Mouse (Mus musculus) neural tube, embryonic 13.5 days (tissue): ENCODE results near the gene Cttnbp2nl. TPM values are rescaled to one million over a fixed set of nuclear protein-coding genes. Genes with fewer than 3 reads are reported as not detected.

Experiments used
- ATAC-seq: fragments of 200-750 bp; cut with Nextera tagmentation; 2 replicates; pipeline ENCODE4 v1.8.0; 2017; ENCODE audit warnings: low read depth, mild to moderate bottlenecking, moderate TSS enrichment, moderate library complexity
- H3K27ac ChIP-seq: fragments of 300-500 bp; sonication (generic); replicated peaks from 2 replicates; pipeline ENCODE4 v1.5.1; 2015; ENCODE audit warnings: moderate library complexity, mild to moderate bottlenecking, inconsistent platforms
- H3K27me3 ChIP-seq: fragments of 300-500 bp; sonication (generic); 2 replicates; pipeline ENCODE4 v1.6.1; 2015; ENCODE audit warnings: mild to moderate bottlenecking, inconsistent platforms
- H3K36me3 ChIP-seq: fragments of 300-500 bp; sonication (generic); 2 replicates; pipeline ENCODE4 v1.6.1; 2015; ENCODE audit warnings: mild to moderate bottlenecking, inconsistent platforms
- H3K4me1 ChIP-seq: fragments of 300-500 bp; sonication (generic); replicated peaks from 2 replicates; pipeline ENCODE4 v1.6.1; 2015; ENCODE audit warnings: inconsistent platforms
- H3K4me2 ChIP-seq: fragments of 300-500 bp; sonication (generic); 2 replicates; pipeline ENCODE4 v1.6.1; 2015; ENCODE audit warnings: inconsistent platforms, mild to moderate bottlenecking, moderate library complexity
- H3K4me3 ChIP-seq: fragments of 300-500 bp; sonication (generic); 2 replicates; pipeline ENCODE4 v1.5.1; 2015; ENCODE audit warnings: mild to moderate bottlenecking, inconsistent platforms
- H3K9ac ChIP-seq: fragments of 300-500 bp; sonication (generic); 2 replicates; pipeline ENCODE4 v1.6.1; 2015; ENCODE audit warnings: moderate library complexity, mild to moderate bottlenecking, inconsistent platforms
- H3K9me3 ChIP-seq: fragments of 300-500 bp; sonication (generic); 2 replicates; pipeline ENCODE4 v1.6.1; 2016; ENCODE audit warnings: inconsistent platforms
- WGBS: fragments of 180-500 bp; shearing (Covaris S2); methylation state at CpG from one replicate; pipeline ENCODE4 v1.1.7; 2015; 5-methylcytosine and 5-hydroxymethylcytosine counted together
- polyA plus RNA-seq: library from polyadenylated mRNA; unstranded; fragments of >200 nt; fragmentation: Nextera tagmentation; extraction: Ambion mirVana; gene quantifications from 2 replicates; pipeline ENCODE4 v1.2.1, GENCODE M21; 2015

The Cttnbp2nl gene
- polyA plus RNA-seq, 1 experiment from 2014 or later, result 52.8 TPM

GRCm38 (mm10) chr3:105036281-105036847 is 16.6 kb downstream of the Cttnbp2nl start:
- no peak for ATAC-seq
- H3K4me1 ChIP-seq, result peaks cover 7% of the 10 kb centered on the region
- no peak overlapping the region for H3K4me3 ChIP-seq
- no peak overlapping the region for H3K4me2 ChIP-seq
- H3K27me3 ChIP-seq, result no peaks in the 10 kb centered on the region
- H3K27ac ChIP-seq, result 0 out of 2 replicates have a peak overlapping the region, but pooled peaks have one; percentile 33
- H3K9me3 ChIP-seq, result no peaks in the 10 kb centered on the region
- no peak overlapping the region for H3K9ac ChIP-seq
- 89% methylated on average over 10 of the region's 10 CpGs for WGBS
- H3K36me3 ChIP-seq, result peaks cover 74% of the 10 kb centered on the region

GRCm38 (mm10) chr3:105023371-105024005 is 29.5 kb downstream of the Cttnbp2nl start:
- Histone ChIP-seq H3K9ac (no peak overlapping the region), H3K27me3 (no peaks in the 10 kb centered on the region), H3K4me2 (no peak overlapping the region), H3K9me3 (no peaks in the 10 kb centered on the region), H3K4me3 (no peak overlapping the region), H3K27ac (peak overlapping the region; percentile 39), H3K36me3 (peaks cover 24% of the 10 kb centered on the region), H3K4me1 (peaks cover 21% of the 10 kb centered on the region)
- no peak for ATAC-seq
- WGBS, result 85% methylated on average over 10 of the region's 10 CpGs

- no peak overlapping the region for H3K9ac ChIP-seq
- no peaks in the 10 kb centered on the region for H3K27me3 ChIP-seq
- no peak overlapping the region for H3K4me2 ChIP-seq
- H3K4me3 ChIP-seq, result no peak overlapping the region
- peaks cover 14% of the 10 kb centered on the region; the same call in 1 of the 2 replicates for H3K36me3 ChIP-seq
- no peaks in the 10 kb centered on the region for H3K9me3 ChIP-seq
- no peak for ATAC-seq
- H3K27ac ChIP-seq, result 0 out of 2 replicates have a peak overlapping the region, but pooled peaks have one; percentile 23
- peaks cover 12% of the 10 kb centered on the region for H3K4me1 ChIP-seq
- 53% methylated on average over 12 of the region's 12 CpGs for WGBS
Measured at GRCm38 (mm10) chr3:105019826-105020692, 32.9 kb downstream of the Cttnbp2nl start.

- no peak for ATAC-seq
- Histone ChIP-seq H3K4me3 (no peak overlapping the region), H3K27me3 (no peaks in the 10 kb centered on the region), H3K27ac (peak overlapping the region; percentile 38; the same call in 1 of the 2 replicates), H3K9ac (no peak overlapping the region), H3K4me1 (peaks cover 12% of the 10 kb centered on the region), H3K4me2 (no peak overlapping the region), H3K9me3 (no peaks in the 10 kb centered on the region), H3K36me3 (peaks cover 8% of the 10 kb centered on the region; the same call in 1 of the 2 replicates)
- WGBS, result 88% methylated on average over 6 of the region's 6 CpGs
Measured at GRCm38 (mm10) chr3:105018783-105019105, 34.2 kb downstream of the Cttnbp2nl start.

GRCm38 (mm10) chr3:105018085-105018782 is 34.7 kb downstream of the Cttnbp2nl start:
- 89% methylated on average over 10 of the region's 10 CpGs for WGBS
- Histone ChIP-seq H3K27me3 (no peaks in the 10 kb centered on the region), H3K4me3 (no peak overlapping the region), H3K27ac (peak overlapping the region; percentile 38; the same call in 1 of the 2 replicates), H3K4me2 (no peak overlapping the region), H3K4me1 (peaks cover 12% of the 10 kb centered on the region), H3K9ac (no peak overlapping the region), H3K36me3 (peaks cover 8% of the 10 kb centered on the region; the same call in 1 of the 2 replicates), H3K9me3 (no peaks in the 10 kb centered on the region)
- no peak for ATAC-seq

GRCm38 (mm10) chr3:105017314-105017713 is 35.6 kb downstream of the Cttnbp2nl start:
- WGBS, result 82% methylated on average over 8 of the region's 8 CpGs
- Histone ChIP-seq H3K4me2 (no peak overlapping the region), H3K36me3 (peaks cover 8% of the 10 kb centered on the region), H3K27me3 (no peaks in the 10 kb centered on the region), H3K4me1 (peaks cover 12% of the 10 kb centered on the region), H3K9me3 (no peaks in the 10 kb centered on the region), H3K9ac (no peak overlapping the region), H3K4me3 (no peak overlapping the region), H3K27ac (no peak overlapping the region)
- no peak for ATAC-seq

GRCm38 (mm10) chr3:105016204-105016603 is 36.7 kb downstream of the Cttnbp2nl start:
- Histone ChIP-seq H3K9me3 (no peaks in the 10 kb centered on the region), H3K4me2 (no peak overlapping the region), H3K27ac (no peak overlapping the region), H3K27me3 (no peaks in the 10 kb centered on the region), H3K4me1 (peaks cover 12% of the 10 kb centered on the region), H3K9ac (no peak overlapping the region), H3K4me3 (no peak overlapping the region), H3K36me3 (peaks cover 20% of the 10 kb centered on the region; the same call in 1 of the 2 replicates)
- WGBS, result 83% methylated on average over 7 of the region's 7 CpGs
- no peak for ATAC-seq

GRCm38 (mm10) chr3:105014908-105015307 is 38.0 kb downstream of the Cttnbp2nl start:
- Histone ChIP-seq H3K36me3 (peaks cover 32% of the 10 kb centered on the region), H3K4me1 (peaks cover 2% of the 10 kb centered on the region; the same call in 1 of the 2 replicates), H3K9me3 (no peaks in the 10 kb centered on the region), H3K4me3 (no peak overlapping the region), H3K27me3 (no peaks in the 10 kb centered on the region), H3K27ac (no peak overlapping the region), H3K9ac (no peak overlapping the region), H3K4me2 (no peak overlapping the region)
- 92% methylated on average over 2 of the region's 2 CpGs for WGBS
- no peak for ATAC-seq

GRCm38 (mm10) chr3:105012696-105013313 is 40.1 kb downstream of the Cttnbp2nl start:
- Histone ChIP-seq H3K36me3 (peaks cover 51% of the 10 kb centered on the region), H3K9ac (no peak overlapping the region), H3K4me2 (no peak overlapping the region), H3K27me3 (no peaks in the 10 kb centered on the region), H3K4me1 (no peaks in the 10 kb centered on the region), H3K4me3 (no peak overlapping the region), H3K27ac (no peak overlapping the region), H3K9me3 (no peaks in the 10 kb centered on the region)
- no peak for ATAC-seq
- WGBS, result 94% methylated on average over 7 of the region's 7 CpGs

- WGBS, result 95% methylated on average over 5 of the region's 5 CpGs
Measured at GRCm38 (mm10) chr3:105011883-105012282, 41.1 kb downstream of the Cttnbp2nl start.

GRCm38 (mm10) chr3:105010681-105011339 is 42.1 kb downstream of the Cttnbp2nl start:
- H3K9ac ChIP-seq, result no peak overlapping the region
- H3K27me3 ChIP-seq, result no peaks in the 10 kb centered on the region
- no peak for ATAC-seq
- H3K9me3 ChIP-seq, result no peaks in the 10 kb centered on the region
- H3K4me1 ChIP-seq, result no peaks in the 10 kb centered on the region
- no peak overlapping the region for H3K4me3 ChIP-seq
- no peak overlapping the region for H3K27ac ChIP-seq
- peaks cover 63% of the 10 kb centered on the region for H3K36me3 ChIP-seq
- H3K4me2 ChIP-seq, result no peak overlapping the region
- WGBS, result 94% methylated on average over 11 of the region's 11 CpGs

More at GRCm38 (mm10) chr3:105011883-105012282, 41.1 kb downstream of the Cttnbp2nl start:
- Histone ChIP-seq H3K4me2 (no peak overlapping the region), H3K36me3 (peaks cover 58% of the 10 kb centered on the region), H3K27me3 (no peaks in the 10 kb centered on the region), H3K4me3 (no peak overlapping the region), H3K9me3 (no peaks in the 10 kb centered on the region), H3K4me1 (no peaks in the 10 kb centered on the region), H3K9ac (no peak overlapping the region), H3K27ac (no peak overlapping the region)
- ATAC-seq, result no peak
